Mouse (Mus musculus): Measurements from ENCODE around the gene Olfr1028.

DNA sequence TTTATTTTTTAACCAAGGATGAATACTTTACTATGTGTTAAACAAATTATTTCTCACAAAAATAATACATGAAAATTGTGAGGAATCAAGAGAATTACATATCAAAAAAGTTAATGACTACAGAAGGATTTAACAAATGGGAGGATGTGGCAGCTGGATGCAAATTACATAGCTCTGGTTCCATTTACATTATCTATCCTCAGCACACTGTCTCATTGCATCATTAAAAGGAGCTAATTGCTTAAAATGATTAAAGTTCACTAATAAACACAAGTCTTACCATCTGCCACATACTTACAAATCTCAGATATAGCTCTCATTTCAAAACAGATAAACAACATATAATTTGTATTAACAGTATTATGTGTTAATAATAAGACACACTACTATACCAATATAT, 37.0 kb upstream of the Olfr1028 start:
- TF ChIP-seq POLR2A (IDR thresholded peaks at IDR 0.05; ENCODE audit: control insufficient read depth, extremely low read depth, insufficient read depth, low read length, poor library complexity) (no peak), CTCF (IDR thresholded peaks at IDR 0.05; ENCODE audit: borderline replicate concordance, control insufficient read depth, extremely low read depth, insufficient read depth, low read length, poor library complexity) (no peak)

Measured in thymus, adult 2 months (tissue).